Mouse (Mus musculus) ovary, adult 18-20 months (tissue): ENCODE measurements around the gene Gm20388.
"Not testable (repeated sequence)": the region's sequence is repeated elsewhere in the genome, so short reads cannot be mapped to it uniquely, and the experiment has no call there.

Source experiments
- DNase-seq: peaks from one replicate; pipeline ENCODE4 v3.0.0; 2022; ENCODE audit warnings: low spot score, mixed read lengths

The Gm20388 gene

DNA sequence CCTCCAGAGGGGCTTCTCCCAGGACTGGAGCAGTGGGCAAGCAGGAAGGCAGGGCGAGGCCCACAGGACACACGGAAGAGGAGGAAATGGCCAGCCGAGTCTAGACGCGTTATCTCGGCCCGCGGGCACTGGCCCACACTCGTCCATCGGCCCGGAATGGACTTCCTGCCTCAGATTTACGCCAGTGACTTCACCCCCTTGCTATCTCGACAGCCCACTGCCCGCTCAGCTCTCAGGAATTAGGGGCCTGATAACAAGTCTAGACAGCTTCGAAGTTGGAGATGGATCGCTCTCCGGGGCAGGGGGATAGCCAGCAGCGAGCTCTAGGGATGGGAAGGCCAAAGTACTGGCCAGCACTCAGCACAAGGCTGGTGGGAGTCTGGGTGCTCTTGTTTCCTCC is 1405.4 kb downstream of the Gm20388 start:
- no peak for DNase-seq

DNA sequence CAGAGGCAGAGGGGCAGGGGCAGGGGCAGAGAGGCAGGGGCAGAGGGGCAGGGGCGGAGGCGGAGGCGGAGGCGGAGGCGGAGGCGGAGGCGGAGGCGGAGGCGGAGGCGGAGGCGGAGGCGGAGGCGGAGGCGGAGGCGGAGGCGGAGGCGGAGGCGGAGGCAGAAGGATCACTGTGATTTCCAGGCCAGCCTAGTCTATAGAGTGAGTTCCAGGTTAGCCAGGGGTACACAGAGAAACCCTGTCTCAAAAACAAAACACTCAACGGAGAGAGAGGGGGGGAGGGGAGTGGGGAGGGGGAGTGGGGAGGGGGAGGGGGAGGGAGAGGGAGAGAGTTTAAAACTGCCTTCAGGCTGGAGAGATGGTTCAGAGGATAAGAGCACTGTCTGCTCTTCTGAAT is 1408.1 kb downstream of the Gm20388 start:
- not testable (repeated sequence) for DNase-seq

DNA sequence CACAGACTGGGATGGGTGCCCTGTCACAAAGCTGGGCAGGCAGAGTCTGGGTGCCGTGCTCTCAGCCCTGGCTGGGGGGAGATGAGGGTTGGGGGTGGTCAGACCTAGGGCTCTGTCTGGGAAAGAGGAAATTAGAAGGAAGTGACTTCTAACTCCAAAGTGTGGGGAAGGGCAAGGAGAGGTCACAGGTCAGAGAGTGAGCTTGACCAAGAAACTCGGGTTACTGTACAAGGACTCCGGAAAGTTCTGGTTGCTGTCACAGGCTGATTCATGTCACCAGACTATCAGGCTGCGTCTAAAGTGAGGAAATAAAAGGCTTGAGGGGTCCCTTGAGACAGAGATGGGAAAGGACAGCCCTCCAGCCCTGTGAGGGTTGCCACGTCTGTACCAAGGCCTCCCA is 1408.8 kb downstream of the Gm20388 start:
- DNase-seq = no peak

DNA sequence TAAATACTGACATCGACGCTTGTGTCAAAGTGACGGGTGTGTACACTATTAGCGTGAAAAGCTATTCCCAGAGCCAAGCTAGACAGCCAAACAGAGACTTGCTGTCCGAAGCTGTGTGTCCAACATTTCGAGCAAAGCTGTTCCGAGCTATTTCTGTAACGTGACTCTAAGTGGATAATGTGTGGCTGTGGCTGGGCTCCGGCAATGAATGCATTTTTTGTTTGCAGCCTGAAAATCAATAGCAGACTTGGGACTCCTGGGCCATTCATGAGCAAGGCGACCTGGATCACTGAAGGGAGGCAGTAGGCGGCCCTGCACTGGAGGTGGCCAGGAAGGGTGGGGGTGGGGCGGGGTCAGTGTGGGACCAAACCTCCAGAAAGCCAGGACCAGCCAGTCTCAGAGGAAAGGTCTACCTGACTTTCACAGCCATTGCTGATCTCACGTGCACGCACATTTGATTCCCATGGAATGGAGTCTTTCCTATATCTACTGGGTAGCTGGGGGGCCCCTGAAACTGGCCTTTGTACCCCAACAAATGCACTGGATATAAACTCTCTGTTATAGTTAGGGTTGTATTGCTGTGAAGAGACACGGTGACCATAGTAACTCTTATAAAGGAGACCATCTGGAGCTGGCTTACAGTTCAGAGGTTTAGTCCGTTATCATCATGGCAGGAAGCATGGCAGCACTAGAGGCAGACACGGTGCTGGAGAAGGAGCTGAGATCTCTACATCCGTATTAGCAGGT is 1415.7 kb downstream of the Gm20388 start:
- no peak for DNase-seq

DNA sequence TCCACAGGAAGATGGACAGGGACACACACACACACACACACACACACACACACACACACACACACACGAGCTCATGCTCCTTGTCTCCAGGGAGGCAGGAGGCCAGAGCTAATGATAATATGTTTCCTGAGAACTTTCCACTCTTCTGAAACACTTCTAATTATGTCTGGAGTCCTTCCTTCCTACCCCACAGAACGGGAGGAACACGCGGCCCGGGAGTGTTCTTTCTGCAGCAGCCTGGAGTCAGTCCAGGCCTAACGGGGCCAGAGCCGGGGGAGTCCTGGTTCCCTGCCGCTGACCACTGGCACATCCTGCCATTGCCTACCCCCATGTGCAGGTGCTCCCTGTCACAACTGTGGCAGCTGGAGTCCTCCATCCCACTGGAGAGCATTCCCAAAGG is 1421.8 kb downstream of the Gm20388 start:
- DNase-seq = no peak

DNA sequence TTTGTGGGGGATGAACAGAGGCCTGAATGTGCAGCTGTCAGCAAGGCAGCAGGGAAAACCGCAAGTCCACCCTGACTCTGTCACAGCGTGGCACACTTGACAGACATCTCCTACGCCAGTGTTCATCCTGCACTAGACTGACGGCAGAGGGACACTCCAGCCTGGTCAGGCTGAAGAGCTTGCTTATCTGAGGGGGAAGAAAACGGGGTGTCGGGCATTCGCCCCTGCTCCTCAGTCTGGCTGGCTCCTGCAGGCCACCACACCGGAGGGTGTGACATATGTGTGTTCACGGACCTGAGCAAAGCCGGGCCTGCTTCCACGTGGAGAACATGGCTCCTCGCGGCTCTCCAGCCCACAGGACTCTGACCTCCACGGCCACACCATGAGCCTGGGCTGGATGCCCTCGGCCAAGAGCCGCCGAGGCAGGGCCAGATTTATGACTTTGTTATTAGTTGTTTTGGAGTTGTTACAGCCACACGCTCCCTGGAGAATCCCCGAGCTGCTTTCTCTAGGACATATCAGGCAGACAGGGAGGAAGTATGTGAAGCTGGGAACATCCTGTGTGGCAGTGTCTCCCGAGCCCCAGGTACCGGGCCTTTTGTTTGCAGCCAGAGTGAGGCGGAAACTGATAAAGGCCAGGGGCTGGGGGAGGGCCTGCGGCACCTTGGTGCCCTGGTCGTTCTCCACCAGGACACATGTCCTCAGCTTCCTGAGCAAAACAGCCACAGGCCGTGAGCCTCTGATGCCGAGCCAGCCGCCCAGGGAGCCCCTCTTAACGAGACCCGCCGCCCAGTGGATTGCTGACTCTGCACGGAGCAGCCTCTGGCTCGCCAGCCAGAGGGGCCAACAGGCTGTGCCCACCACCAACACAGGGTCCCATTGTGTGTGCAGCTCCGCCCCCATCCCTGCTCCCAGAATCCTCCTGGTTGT is 1424.1 kb downstream of the Gm20388 start:
- no peak for DNase-seq

DNA sequence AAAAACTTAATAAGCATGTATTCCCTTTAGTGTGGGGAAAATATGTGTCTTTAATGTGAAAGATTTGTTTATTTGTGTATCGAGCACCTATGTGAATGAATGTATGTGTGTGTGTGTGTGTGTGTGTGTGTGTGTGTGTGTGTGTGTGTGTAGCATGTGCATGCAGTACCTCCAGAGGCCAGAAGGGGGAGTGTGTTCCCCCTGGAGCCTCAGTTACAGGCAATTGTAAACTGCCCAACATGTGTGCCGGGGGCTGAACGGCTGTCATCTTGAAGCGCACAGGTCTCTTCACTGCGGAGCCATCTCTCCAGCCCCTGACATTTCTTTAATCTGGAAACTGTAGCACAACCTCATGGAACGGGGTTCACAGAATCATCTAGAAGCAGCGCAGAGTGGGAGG is 1425.0 kb downstream of the Gm20388 start:
- no peak for DNase-seq

DNA sequence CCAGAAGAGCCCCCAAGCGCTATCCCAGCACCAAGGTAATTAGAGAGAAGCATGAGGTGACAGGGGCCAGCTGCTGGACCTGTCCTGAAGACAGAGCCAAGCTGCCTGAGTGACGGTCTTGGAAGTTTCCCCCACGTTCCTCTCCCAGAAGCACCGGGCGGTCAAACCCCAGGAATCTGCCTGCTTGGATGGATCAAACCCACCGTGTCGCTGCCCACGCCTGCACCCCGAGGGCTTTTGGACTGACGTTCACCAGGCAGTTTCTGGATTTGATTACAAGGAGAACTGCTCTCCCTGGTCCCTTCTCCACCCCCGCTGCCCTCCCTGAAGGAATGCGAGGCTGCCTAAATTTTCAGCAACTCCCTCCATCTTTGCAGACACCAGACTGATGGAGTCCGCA is 1432.3 kb downstream of the Gm20388 start:
- no peak for DNase-seq

DNA sequence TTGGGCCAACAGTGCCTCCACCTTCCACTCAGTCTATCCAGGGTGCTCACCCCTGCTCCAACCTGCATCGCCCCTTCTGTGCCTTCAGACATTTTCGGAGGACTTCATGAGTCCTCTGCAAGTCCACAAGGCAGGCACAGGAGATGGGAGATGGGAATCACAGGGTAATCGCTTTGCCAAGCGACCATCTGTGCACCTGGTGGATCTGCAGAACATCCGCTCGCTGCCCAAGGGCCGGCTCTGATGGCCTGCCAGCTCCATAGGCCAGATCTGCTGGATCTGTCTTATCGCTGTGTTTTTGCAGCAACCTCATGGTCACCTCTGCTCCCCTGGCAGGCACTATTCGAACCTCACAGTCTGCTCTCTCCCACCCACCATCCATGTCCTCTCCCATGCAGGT is 1433.8 kb downstream of the Gm20388 start:
- DNase-seq = no peak

DNA sequence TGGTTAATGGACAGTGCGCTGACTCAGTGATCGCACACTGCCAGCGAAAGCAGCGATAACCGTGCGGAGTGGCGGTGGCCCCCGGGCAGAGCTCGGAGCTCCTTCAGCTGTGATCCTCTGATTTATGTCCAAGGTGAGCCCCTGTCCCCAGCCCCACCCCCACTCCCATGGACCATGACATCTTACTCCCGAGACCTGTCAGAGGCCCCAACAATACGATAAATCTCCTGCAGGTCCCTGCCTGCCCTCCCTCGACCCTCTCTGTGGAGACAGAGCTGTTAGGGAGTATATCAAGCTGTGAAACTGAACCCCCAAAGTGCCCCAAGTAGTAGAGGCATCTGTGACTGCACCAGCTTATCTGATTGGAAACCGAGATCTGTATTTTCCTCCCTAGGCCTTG is 1435.5 kb downstream of the Gm20388 start:
- DNase-seq = no peak

DNA sequence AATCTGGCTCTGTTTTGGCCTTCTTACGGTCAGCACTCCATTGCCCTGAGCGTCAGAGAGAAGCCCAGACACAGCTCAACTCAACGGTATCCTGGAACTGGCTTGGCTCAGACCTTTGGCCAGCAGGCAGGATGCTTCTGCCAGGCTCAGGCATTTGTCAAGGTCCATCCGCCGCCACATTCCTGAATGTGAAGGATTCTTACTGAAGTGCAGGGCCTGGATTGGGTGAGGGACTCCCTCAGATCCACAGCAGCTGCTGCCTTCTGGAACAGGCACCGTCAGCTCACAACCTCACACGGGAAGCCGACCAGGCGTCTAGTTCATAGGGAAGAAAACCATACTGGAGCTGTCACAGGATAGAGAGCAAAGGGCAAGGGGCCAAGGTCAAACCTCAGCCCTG is 1436.2 kb downstream of the Gm20388 start:
- DNase-seq = no peak

DNA sequence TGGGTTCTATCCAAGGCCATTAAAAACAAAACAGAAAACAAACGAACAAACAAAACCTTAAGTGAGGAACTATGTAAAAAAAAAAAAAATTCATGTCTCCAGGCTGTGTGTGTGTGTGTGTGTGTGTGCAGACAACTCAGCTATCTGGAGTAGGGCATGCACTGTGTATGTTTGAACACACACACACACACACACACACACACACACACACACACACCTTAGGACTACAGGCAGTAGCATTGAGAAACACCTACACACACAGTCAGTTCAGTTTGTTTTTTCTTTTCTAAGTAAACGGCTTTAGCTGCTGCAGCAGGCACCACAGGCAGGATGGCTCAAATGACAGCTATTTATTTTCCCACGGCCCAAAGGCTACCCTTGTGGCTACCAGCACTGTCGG is 1438.4 kb downstream of the Gm20388 start:
- no peak for DNase-seq

DNA sequence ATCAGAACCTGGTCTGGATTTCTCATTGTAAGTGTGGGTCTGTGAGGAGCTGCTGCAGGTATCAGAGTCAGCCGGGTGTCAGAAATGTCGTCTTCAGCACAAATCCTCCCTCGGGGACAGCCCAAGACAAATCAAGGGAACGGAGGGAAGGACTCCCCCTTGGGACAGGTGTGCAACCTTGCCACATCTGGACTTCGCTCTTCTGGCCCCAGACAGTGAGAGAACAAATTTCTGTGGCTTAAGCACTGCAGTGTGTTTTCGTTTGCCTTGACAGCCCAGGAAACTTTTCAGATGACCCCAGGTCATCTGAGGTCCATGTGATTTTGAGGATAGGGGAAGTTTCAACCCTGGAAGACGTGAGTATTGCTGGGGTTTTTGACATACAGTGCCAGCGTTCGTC is 1440.2 kb downstream of the Gm20388 start:
- no peak for DNase-seq

DNA sequence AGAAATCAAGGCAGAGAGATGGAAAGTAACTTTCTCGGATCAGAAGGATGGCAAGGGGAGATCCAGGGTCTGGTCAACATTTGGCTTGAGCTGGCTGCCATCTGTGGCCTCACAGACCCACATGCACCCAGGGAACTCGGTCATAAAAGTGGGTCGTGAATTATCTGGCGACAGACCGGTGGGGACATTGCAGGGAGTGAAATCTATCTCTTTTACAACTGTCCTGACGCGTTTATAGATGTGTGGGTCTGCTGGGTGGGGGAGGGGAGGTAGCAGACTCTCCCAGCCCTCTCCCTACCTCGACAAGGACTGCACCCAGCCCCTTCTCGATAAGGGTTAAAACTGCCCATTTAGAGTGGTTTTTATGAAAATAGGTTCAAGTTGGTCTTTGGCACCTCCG is 1444.2 kb downstream of the Gm20388 start:
- DNase-seq = no peak

DNA sequence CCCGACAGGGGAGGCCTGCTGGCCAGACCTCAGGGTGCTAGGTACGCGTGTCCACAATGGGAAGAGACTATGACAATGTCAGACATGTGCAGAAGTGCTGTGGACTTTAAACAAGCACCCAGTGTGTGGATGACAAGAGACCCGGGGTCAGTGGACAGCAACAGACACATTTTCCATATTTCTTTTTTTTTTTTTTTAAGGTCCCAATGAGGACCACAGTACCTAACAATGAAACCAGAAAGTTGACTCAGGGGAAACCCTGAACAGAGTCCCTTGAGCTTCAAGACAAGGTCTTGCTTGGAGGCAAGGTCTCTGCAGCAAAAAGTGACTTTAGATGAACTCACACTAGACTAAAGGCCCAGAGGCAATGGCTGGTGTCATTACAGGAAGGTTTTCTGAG is 1446.8 kb downstream of the Gm20388 start:
- no peak for DNase-seq

DNA sequence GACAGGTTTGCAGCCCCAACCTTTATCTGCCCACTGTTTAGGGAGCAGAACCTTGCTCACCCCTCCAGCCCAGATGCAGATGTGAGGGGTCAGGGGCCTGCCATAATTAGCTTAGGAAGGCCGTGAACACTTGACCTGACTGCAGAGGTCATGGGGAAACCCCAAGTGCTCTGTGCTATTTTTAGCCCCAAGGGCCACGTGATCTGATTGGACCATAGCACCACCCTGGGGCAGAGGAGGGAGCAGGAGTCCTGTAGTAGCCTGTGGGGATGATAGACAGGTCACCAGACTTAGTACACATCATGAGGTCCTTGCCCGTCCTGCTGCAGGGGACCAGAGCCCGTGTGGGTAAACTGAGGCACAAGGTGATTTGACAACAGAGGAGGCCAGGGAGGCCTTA is 1448.0 kb downstream of the Gm20388 start:
- no peak for DNase-seq

DNA sequence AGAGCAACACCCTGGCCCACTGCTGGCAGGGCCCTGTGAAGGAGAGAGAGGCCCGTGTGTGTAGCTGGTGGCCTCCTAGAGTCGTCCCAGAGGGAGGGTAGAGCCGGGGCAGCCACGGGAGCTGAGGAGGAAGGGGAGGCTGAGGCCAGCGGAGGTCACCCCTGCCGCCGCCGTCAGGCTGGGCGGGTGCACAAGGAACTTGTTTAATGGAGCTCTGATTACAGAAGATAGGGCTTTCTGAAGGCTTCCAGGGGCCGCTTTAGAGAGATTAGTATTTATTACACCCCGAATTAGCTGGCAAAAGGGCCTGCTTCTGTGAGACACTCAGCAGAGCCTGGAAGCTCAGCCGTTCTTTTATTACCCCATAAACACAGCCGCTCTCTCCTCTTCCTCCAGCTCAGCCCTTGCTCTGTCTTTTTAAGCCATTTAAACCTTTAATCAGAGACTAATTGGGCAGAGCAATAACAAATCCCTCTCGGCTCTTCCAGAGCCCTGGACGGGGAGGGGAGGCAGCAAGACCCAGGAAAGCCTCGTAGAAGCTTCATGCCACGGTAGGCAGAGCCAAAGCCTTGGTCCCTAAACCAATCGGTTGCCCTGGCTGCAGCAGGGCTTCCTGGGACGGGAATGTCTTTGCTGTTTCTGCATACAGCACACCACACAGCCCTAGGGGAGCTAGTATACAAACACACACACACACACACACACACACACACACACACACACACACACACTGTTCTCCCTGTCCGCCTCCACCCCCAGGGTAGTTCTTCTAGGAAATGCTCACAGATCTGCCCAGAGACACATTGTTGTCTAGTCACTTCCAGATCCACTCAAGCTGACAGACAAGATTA is 1448.7 kb downstream of the Gm20388 start:
- DNase-seq = no peak

DNA sequence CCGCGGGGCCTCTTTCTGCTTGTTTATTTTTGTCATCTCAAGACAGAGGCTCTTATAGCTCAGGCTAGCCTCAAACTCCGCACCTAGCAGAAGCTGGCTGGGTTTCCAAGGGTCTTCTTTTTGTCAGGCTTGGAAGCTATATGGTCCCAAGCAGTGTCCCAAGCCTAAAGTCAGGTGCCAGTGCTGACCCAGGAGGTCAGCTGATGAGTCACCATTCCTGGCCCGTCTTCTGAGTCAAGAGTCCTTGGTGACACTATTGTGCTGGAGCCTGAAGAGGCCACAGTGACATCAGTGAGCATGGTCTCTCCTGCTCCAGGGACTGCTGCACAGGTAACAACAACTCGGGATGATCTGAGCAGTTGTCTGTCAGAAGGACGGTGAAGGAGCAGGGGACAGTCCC is 1449.4 kb downstream of the Gm20388 start:
- no peak for DNase-seq

DNA sequence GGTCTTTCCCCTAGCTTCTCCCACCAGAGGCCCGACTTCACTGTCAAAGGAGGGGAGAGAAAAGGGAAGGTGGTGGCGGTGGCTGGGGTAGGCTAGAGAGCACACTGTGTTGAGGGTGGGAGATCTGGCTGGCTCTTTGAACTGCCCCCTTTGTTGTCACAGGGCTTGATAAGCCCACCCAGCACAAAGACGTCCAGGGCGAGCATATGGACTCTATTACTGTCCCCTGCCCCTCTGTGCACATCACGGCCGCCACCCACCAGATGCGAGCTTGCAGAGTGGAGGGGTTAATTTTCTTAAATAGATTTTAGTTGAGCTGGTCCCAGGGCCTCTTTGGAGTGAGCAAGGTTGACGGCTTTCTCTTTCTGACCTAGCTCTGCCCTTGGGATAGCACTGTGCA is 1450.5 kb downstream of the Gm20388 start:
- no peak for DNase-seq

DNA sequence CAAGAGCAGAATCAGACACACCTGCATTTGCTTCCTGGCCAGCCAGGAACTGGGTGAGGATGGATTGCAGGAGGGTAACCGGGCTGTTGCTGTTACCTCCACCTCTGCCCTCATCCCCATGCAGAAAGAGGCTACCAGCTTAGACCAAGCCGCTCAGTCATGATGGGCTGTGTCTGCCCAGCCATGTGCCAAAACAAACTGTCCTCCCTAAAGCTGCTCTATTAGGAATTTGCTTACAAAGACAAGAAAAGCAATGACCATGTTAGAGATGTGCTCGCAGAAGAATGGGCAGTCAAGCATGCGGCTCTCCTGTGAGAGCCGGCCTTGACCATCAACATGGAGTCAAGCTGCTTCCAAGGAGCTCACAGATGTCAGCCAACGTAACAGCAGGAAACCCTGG is 1454.0 kb downstream of the Gm20388 start:
- no peak for DNase-seq

DNA sequence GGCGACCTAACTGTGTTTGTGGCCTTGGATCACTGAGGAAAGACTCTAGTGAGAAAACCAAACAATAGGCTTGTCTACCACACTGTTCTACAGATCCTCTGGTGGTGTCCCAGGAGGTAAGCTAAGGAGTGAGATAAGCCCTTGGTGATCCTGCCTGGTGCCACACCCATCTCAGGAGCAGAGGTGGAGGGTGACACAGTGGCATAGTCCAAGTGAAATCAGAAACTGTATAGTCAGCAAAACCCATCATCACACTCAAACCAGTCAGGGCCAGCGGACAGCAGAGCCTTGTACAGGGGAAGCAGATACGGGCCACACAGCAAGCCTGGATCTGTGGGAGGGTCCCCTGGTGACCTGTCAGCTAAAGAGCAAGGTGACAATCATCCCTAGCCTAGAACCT is 1454.5 kb downstream of the Gm20388 start:
- no peak for DNase-seq

DNA sequence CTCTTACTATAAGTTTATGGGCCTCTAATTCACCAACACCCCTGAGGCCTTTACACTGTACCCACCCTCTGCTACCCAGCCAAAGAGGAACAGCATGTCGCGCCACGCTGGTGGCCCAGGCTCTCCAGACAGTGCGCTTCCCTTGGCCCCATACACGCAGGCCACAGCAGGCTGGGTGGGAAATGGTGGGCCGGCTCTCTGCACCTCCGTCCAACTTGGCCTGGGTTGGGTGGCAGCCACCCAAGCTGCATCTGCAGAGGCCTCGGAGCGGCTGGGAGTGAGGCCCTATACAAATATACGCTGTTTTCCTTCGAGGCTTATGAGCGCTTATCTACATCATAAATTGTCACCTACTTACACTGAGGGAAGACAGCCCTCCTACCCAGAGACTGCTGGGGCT is 1456.0 kb downstream of the Gm20388 start:
- no peak for DNase-seq

DNA sequence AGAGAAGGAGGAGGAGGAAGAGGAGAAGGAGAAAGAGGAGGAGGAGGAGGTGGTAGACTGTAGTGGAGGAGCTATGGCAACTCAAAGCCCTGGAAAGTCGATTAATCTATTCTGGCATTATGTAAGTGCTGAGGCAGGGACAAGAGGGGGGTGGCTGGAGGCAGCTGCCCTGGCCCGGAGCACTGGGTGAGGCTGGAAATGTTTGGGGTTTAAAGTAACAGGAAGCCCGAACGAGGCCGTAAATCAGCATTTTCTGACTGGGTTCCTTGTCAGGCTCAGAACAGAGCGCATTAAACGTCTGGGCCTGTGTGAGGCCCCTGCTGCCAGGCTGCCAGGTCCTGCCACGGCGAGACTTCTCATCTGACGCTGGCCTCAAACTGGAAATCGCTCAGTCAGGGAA is 1458.2 kb downstream of the Gm20388 start:
- DNase-seq = no peak
